Mouse (Mus musculus) lung, postnatal 0 days (tissue): ENCODE results near the gene Madd. TPM values are rescaled to one million over a fixed set of nuclear protein-coding genes. Genes with fewer than 3 reads are reported as not detected.
"Not testable (repeated sequence)": the region's sequence is repeated elsewhere in the genome, so short reads cannot be mapped to it uniquely, and the experiment has no call there.

Experiments
- ATAC-seq: fragments of 200-750 bp; cut with Nextera tagmentation; 2 replicates; pipeline ENCODE4 v1.8.0; 2017; ENCODE audit warnings: moderate library complexity
- DNase-seq: peaks from one replicate; pipeline ENCODE4 v3.0.0-alpha.2; 2016; ENCODE audit warnings: low spot score
- H3K27ac ChIP-seq: fragments of 300-500 bp; sonication (generic); 2 replicates; pipeline ENCODE4 v1.5.1; 2014; ENCODE audit warnings: antibody characterized with exemption, mild to moderate bottlenecking, low read length, mixed read lengths
- H3K27me3 ChIP-seq: fragments of 300-500 bp; sonication (generic); replicated peaks from 2 replicates; pipeline ENCODE4 v1.6.1; 2014; ENCODE audit warnings: low read length, mixed read lengths; ENCODE audit not compliant: insufficient read depth
- H3K36me3 ChIP-seq: fragments of 300-500 bp; sonication (generic); 2 replicates; pipeline ENCODE4 v1.6.1; 2014; ENCODE audit warnings: low read length, mixed read lengths; ENCODE audit not compliant: insufficient read depth
- H3K4me1 ChIP-seq: fragments of 300-500 bp; sonication (generic); 2 replicates; pipeline ENCODE4 v1.6.1; 2014; ENCODE audit warnings: antibody characterized with exemption, low read depth, low read length, mixed read lengths; ENCODE audit not compliant: insufficient read depth
- H3K4me2 ChIP-seq: fragments of 300-500 bp; sonication (generic); replicated peaks from 2 replicates; pipeline ENCODE4 v1.6.1; 2014; ENCODE audit warnings: low read depth, mild to moderate bottlenecking, low read length, moderate library complexity, mixed read lengths
- H3K4me3 ChIP-seq: fragments of 300-500 bp; sonication (generic); 2 replicates; pipeline ENCODE4 v1.5.1; 2014; ENCODE audit warnings: low read depth, low read length
- H3K9ac ChIP-seq: fragments of 300-500 bp; sonication (generic); replicated peaks from 2 replicates; pipeline ENCODE4 v1.6.1; 2014; ENCODE audit warnings: low read depth, mild to moderate bottlenecking
- H3K9me3 ChIP-seq: fragments of 300-500 bp; sonication (generic); 2 replicates; pipeline ENCODE4 v1.6.1; 2016; ENCODE audit warnings: low read length, mixed read lengths
- CTCF ChIP-seq: IDR thresholded peaks from 2 replicates; pipeline ENCODE4 v1.5.1; 2016; ENCODE audit warnings: antibody characterized with exemption, mild to moderate bottlenecking
- EP300 ChIP-seq: IDR thresholded peaks from 2 replicates; pipeline ENCODE4 v1.6.1; 2016; ENCODE audit warnings: antibody characterized with exemption, mild to moderate bottlenecking, control low read depth
- WGBS: fragments of 180-500 bp; shearing (Covaris S2); extraction: QIAGEN DNeasy Blood & Tissue Kit; methylation state at CpG from one replicate; pipeline ENCODE4 v1.1.7; 2014; 5-methylcytosine and 5-hydroxymethylcytosine counted together
- polyA plus RNA-seq: library from polyadenylated mRNA; unstranded; fragments of >200 nt; fragmentation: Nextera tagmentation; extraction: Ambion mirVana; gene quantifications from 2 replicates; pipeline ENCODE4 v1.2.1, GENCODE M21; 2015

Madd gene
- polyA plus RNA-seq, 1 experiment from 2014 or later, result 7.6 TPM

DNA sequence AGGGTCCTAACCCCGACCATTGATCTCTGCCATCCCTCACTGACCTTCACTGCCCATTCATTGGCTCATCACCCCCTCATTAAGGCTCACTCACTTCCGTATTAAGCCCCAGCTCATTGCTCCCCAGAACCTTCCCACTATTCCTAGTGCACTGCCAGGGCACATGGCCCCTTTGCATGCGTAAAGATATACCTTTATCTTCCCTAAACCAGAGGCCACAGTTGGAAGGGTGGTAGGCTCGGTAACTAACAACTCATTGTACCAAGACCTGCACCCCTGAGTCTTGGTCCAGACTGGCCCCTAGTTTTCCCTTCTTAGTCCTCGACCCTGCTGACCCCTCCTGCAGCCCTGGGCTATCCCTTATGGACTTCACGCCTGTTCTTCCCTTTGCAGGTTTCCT is 69.8 kb downstream of the Madd start:
- no peak for ATAC-seq

DNA sequence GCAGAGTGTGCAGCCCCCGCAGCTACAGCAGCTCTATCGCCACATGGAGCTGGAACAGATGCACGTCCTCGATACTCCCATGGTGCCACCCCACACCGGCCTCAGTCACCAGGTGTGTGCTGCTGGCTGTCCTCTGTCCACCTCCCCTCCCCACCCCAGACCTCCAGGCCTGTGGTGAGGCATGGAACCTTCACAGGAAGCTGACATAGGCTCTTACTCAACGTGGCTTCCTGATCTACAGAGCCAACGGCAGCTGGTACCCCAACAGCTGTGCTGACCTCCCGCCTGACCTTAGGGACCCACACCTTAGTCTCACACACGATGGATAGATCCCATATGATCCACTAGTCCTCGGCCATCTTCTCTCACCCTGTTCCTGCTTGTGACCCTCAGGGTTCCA is 70.3 kb downstream of the Madd start:
- H3K9me3 ChIP-seq, result no peaks in the 10 kb centered on the region
- H3K4me2 ChIP-seq, result no peak overlapping the region
- no peak overlapping the region for H3K4me3 ChIP-seq
- DNase-seq, result no peak
- TF ChIP-seq EP300 (no peak), CTCF (no peak)
- 0 out of 2 replicates have a peak overlapping the region, but pooled peaks have one; percentile 9 for H3K27ac ChIP-seq
- H3K27me3 ChIP-seq, result no peaks in the 10 kb centered on the region
- no peak overlapping the region for H3K9ac ChIP-seq
- no peaks in the 10 kb centered on the region for H3K4me1 ChIP-seq
- 54% methylated on average over 10 of the region's 10 CpGs for WGBS
- ATAC-seq, result no peak
- H3K36me3 ChIP-seq, result no peaks in the 10 kb centered on the region

More for the DNA sequence above, 69.8 kb downstream of the Madd start:
- no peak for DNase-seq
- no peak overlapping the region for H3K27ac ChIP-seq
- H3K9me3 ChIP-seq, result no peaks in the 10 kb centered on the region
- no peaks in the 10 kb centered on the region for H3K36me3 ChIP-seq
- no peak overlapping the region for H3K4me3 ChIP-seq
- H3K9ac ChIP-seq, result no peak overlapping the region
- WGBS, result 74% methylated on average over 6 of the region's 6 CpGs
- TF ChIP-seq CTCF (no peak), EP300 (no peak)
- H3K27me3 ChIP-seq, result no peaks in the 10 kb centered on the region
- no peak overlapping the region for H3K4me2 ChIP-seq
- H3K4me1 ChIP-seq, result no peaks in the 10 kb centered on the region

DNA sequence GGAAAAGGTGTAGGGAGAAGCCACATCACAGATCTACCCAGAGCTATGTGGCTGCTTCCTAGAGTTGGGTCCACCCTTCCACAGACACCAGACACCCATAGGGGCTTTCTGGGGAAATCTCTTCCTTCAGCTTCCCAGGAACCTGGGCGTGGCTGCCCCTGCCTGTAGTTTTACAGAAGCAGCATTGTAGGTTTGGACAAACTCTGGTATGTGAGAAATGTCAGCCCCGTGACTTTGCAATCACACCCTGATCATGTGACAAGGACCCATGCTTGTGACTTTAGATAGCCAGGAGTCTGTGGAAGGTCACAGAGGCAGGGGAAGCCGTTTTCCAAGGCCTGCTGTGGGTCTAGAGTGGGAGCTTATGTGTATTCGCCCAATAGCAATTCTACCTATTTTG is 71.1 kb downstream of the Madd start:
- no peaks in the 10 kb centered on the region for H3K9me3 ChIP-seq
- no peaks in the 10 kb centered on the region for H3K4me1 ChIP-seq
- 0 out of 2 replicates have a peak overlapping the region, but pooled peaks have one; percentile 9 for H3K27ac ChIP-seq
- ATAC-seq (peak; percentile 16; the same call in 1 of the 2 replicates), DNase-seq (peak; percentile 55)
- H3K4me2 ChIP-seq, result no peak overlapping the region
- no peaks in the 10 kb centered on the region for H3K36me3 ChIP-seq
- 0 out of 2 replicates have a peak, but pooled peaks have one; percentile 29 for TF ChIP-seq EP300
- TF ChIP-seq CTCF, result no peak
- H3K9ac ChIP-seq, result no peak overlapping the region
- H3K4me3 ChIP-seq, result no peak overlapping the region
- 41% methylated on average over 4 of the region's 4 CpGs for WGBS
- H3K27me3 ChIP-seq, result no peaks in the 10 kb centered on the region; the same call in 1 of the 2 replicates

GRCm38 (mm10) chr2:91111832-91112231 is 71.8 kb downstream of the Madd start:
- not testable (repeated sequence) for H3K9me3 ChIP-seq, H3K4me2 ChIP-seq, H3K9ac ChIP-seq, H3K4me1 ChIP-seq, H3K27ac ChIP-seq, DNase-seq, H3K27me3 ChIP-seq, H3K36me3 ChIP-seq, H3K4me3 ChIP-seq, ATAC-seq
- 87% methylated on average over 3 of the region's 3 CpGs for WGBS

DNA sequence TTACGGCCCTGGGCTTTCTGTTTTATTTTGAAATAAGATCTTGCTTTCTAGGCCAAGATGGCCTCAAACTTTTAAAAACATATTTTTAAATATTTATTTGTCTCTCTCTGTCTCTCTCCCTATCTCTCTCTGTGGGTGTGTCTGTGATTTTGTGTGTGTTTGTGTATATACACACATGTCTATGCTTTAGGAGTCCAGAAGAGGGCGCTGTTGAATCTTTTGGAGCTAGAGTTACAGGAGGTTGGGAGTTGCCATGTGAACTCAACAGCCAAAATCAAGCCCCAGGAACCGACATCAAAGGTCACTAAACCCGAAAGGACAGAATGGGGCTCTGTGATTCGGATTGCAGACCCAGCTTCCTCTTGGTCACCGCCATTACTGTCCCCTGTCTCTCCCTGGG is 73.2 kb downstream of the Madd start:
- H3K27ac ChIP-seq, result no peak overlapping the region
- H3K4me1 ChIP-seq, result no peaks in the 10 kb centered on the region
- H3K36me3 ChIP-seq, result no peaks in the 10 kb centered on the region
- ATAC-seq, result no peak
- H3K27me3 ChIP-seq, result no peaks in the 10 kb centered on the region; the same call in 1 of the 2 replicates
- H3K4me3 ChIP-seq, result no peak overlapping the region
- H3K9ac ChIP-seq, result no peak overlapping the region
- WGBS, result 72% methylated on average over 6 of the region's 6 CpGs
- no peak for TF ChIP-seq EP300
- peak; percentile 44 for TF ChIP-seq CTCF
- H3K4me2 ChIP-seq, result no peak overlapping the region
- H3K9me3 ChIP-seq, result no peaks in the 10 kb centered on the region
- DNase-seq, result peak; percentile 33

- H3K9me3 ChIP-seq, result no peaks in the 10 kb centered on the region
- H3K36me3 ChIP-seq, result no peaks in the 10 kb centered on the region
- H3K4me1 ChIP-seq, result no peaks in the 10 kb centered on the region
- TF ChIP-seq CTCF, result no peak
- TF ChIP-seq EP300, result no peak
- peak; percentile 56 for DNase-seq
- H3K27me3 ChIP-seq, result no peaks in the 10 kb centered on the region; the same call in 1 of the 2 replicates
- no peak overlapping the region for H3K27ac ChIP-seq
- WGBS, result 51% methylated on average over 5 of the region's 5 CpGs
- ATAC-seq, result peak; percentile 45
- H3K9ac ChIP-seq, result no peak overlapping the region
- H3K4me2 ChIP-seq, result no peak overlapping the region
- H3K4me3 ChIP-seq, result no peak overlapping the region
Observed at GRCm38 (mm10) chr2:91109807-91110385, 73.7 kb downstream of the Madd start.
